Comparison of ENCODE assay signal across 8 mouse cellular contexts in genomic region chr5:142820276-142821265, GRCm38 (mm10). TPM values are rescaled to one million over a fixed set of nuclear protein-coding genes. Genes with fewer than 3 reads are reported as not detected.
DNase-seq lines count a peak whose midpoint lies in the region; ATAC-seq and TF ChIP-seq lines count a peak whose summit lies in the region.

No protein-coding gene starts in this region.

- no peaks in the 10 kb centered on the region for H3K27me3 ChIP-seq in limb, embryonic 13.5 days
- no peaks in the 10 kb centered on the region for H3K27me3 ChIP-seq in midbrain, embryonic 16.5 days (ENCODE audit: control insufficient read depth, insufficient read depth, low read depth, low read length)
- no peaks in the 10 kb centered on the region; the same call in 1 of the 2 replicates for H3K27me3 ChIP-seq in testis, adult 2 months (ENCODE audit: control insufficient read depth, insufficient read depth, low read length)

- H3K4me1 ChIP-seq in limb, embryonic 13.5 days, result peaks cover 26% of the 10 kb centered on the region
- peaks cover 28% of the 10 kb centered on the region for H3K4me1 ChIP-seq in midbrain, embryonic 16.5 days (ENCODE audit: control insufficient read depth, insufficient read depth, low read length)
- H3K4me1 ChIP-seq in testis, adult 2 months (ENCODE audit: control insufficient read depth, insufficient read depth, low read length), result peaks cover 17% of the 10 kb centered on the region

- H3K4me2 ChIP-seq in limb, embryonic 13.5 days (replicated peaks), result peak overlapping the region; percentile 93
- peak overlapping the region; percentile 97 for H3K4me2 ChIP-seq in midbrain, embryonic 16.5 days (ENCODE audit: low read length)

- under 1% methylated on average over 53 of the region's 53 CpGs for WGBS in limb, embryonic 13.5 days
- under 1% methylated on average over 53 of the region's 53 CpGs for WGBS in midbrain, embryonic 16.5 days

- ATAC-seq in limb, embryonic 13.5 days (ENCODE audit: low FRiP score, low read depth), result no peak
- ATAC-seq in midbrain, embryonic 16.5 days, result no peak

- peak; percentile 77 for DNase-seq in layer of hippocampus, adult 11-12 months (ENCODE audit: low spot score)
- DNase-seq in layer of hippocampus, adult 9-10 months (ENCODE audit: low spot score), result no peak
- DNase-seq in embryo, embryonic 10.5 days (ENCODE audit: low spot score), result peak; percentile 71
- DNase-seq in heart, adult 18-20 months, result peak; percentile 78 to 90
- DNase-seq in kidney, adult 18-20 months, result peak; percentile 84

- TF ChIP-seq CTCF in testis, adult 2 months (IDR thresholded peaks at IDR 0.05; ENCODE audit: control insufficient read depth, insufficient read depth, insufficient replicate concordance, low read depth, low read length), result no peak

- no peaks in the 10 kb centered on the region for H3K9me3 ChIP-seq in limb, embryonic 13.5 days
- no peaks in the 10 kb centered on the region for H3K9me3 ChIP-seq in midbrain, embryonic 16.5 days (replicated peaks; ENCODE audit: control insufficient read depth, low read length, poor library complexity, severe bottlenecking)

- H3K27ac ChIP-seq in limb, embryonic 13.5 days, result peak overlapping the region; percentile 100
- H3K27ac ChIP-seq in midbrain, embryonic 16.5 days (ENCODE audit: low read length), result peak overlapping the region; percentile 100
- H3K27ac ChIP-seq in testis, adult 2 months (ENCODE audit: control insufficient read depth, insufficient read depth, low read depth, low read length), result peak overlapping the region; percentile 82

- no peaks in the 10 kb centered on the region for H3K36me3 ChIP-seq in limb, embryonic 13.5 days
- H3K36me3 ChIP-seq in midbrain, embryonic 16.5 days (ENCODE audit: control insufficient read depth, insufficient read depth, low read length), result no peaks in the 10 kb centered on the region
- H3K36me3 ChIP-seq in testis, adult 2 months (ENCODE audit: control insufficient read depth, insufficient read depth, low read length), result no peaks in the 10 kb centered on the region

- peak overlapping the region; percentile 98 for H3K9ac ChIP-seq in limb, embryonic 13.5 days
- H3K9ac ChIP-seq in midbrain, embryonic 16.5 days (ENCODE audit: low read depth, low read length), result peak overlapping the region; percentile 97

- H3K4me3 ChIP-seq in limb, embryonic 13.5 days, result peak overlapping the region; percentile 92
- H3K4me3 ChIP-seq in midbrain, embryonic 16.5 days (ENCODE audit: low read depth, low read length), result peak overlapping the region; percentile 87
- peak overlapping the region; percentile 69 for H3K4me3 ChIP-seq in testis, adult 2 months (ENCODE audit: control insufficient read depth, low read depth, low read length)

- TF ChIP-seq POLR2A in testis, adult 2 months (IDR thresholded peaks at IDR 0.05; ENCODE audit: control insufficient read depth, low read depth, low read length), result no peak

RNA-seq across cellular contexts. Expression of gene Tnrc18, which starts 3.1 kb away (rescaled TPM):
- 10 to 100 TPM; 39.2 to 48.2 TPM for total RNA-seq in heart, adult 18-20 months (2021)
- 37.4 and 37.7 TPM in 2 replicates for polyA plus RNA-seq in limb, embryonic 13.5 days (2015; fragmentation: Nextera tagmentation; extraction: Ambion mirVana)
- 23.3 and 27.7 TPM in 2 replicates for polyA plus RNA-seq in midbrain, embryonic 16.5 days (2015; fragmentation: Nextera tagmentation; extraction: Ambion mirVana)
- 35.9 and 39.9 TPM in 2 replicates for polyA plus RNA-seq in testis, adult 2 months (2012; rRNA removed)
